Mouse (Mus musculus) olfactory bulb, adult 2 months (tissue): ENCODE data around the gene Gnas. TPM values are rescaled to one million over a fixed set of nuclear protein-coding genes. Genes with fewer than 3 reads are reported as not detected.

ENCODE experiments used
- H3K27ac ChIP-seq: fragments of 200-500 bp; 2 replicates; pipeline ENCODE4 v1.5.1; 2012; ENCODE audit warnings: low read depth, low read length; ENCODE audit not compliant: insufficient read depth
- H3K4me1 ChIP-seq: fragments of 200-500 bp; 2 replicates; pipeline ENCODE4 v1.6.1; 2012; ENCODE audit warnings: low read length; ENCODE audit not compliant: control insufficient read depth, insufficient read depth
- H3K4me3 ChIP-seq: fragments of 200-500 bp; 2 replicates; pipeline ENCODE4 v1.5.1; 2012; ENCODE audit warnings: mild to moderate bottlenecking, low read depth, low read length, moderate library complexity; ENCODE audit not compliant: insufficient read depth
- CTCF ChIP-seq: fragments of 200-500 bp; IDR thresholded peaks from 2 replicates; pipeline ENCODE4 v1.5.1; 2012; ENCODE audit warnings: low read depth, mild to moderate bottlenecking, low read length, moderate library complexity; ENCODE audit not compliant: insufficient read depth
- POLR2A ChIP-seq: fragments of 200-500 bp; IDR thresholded peaks from 2 replicates; pipeline ENCODE4 v1.6.1; 2012; ENCODE audit warnings: mild to moderate bottlenecking, low read depth, low read length, moderate library complexity; ENCODE audit not compliant: insufficient read depth
- WGBS: fragments of 180-500 bp; shearing (Covaris S2); methylation state at CpG from one replicate; pipeline ENCODE4 v1.1.7; 2018; 5-methylcytosine and 5-hydroxymethylcytosine counted together
- polyA plus RNA-seq: library from polyadenylated mRNA; stranded (reverse); fragments of >200 nt; gene quantifications from 2 replicates; pipeline ENCODE4 v1.2.4, GENCODE M21; 2012; ENCODE audit warnings: low replicate concordance; ENCODE audit not compliant: missing spikeins, insufficient read depth, insufficient read length

Gene Gnas
- 195 and 698 TPM in 2 replicates for polyA plus RNA-seq

GRCm38 (mm10) chr2:174284011-174284410, at the start of gene Gnas:
Gnas (plus strand) TSS chr2:174284320.
- Histone ChIP-seq H3K27ac (no peak within 1 kb of the TSS), H3K4me3 (no peak within 1 kb of the TSS), H3K4me1 (peaks cover 6% of the 10 kb centered on the region; the same call in 1 of the 2 replicates)
- TF ChIP-seq CTCF (peak; percentile 68), POLR2A (no peak)
- 54% methylated on average over 19 of the region's 19 CpGs for WGBS

DNA sequence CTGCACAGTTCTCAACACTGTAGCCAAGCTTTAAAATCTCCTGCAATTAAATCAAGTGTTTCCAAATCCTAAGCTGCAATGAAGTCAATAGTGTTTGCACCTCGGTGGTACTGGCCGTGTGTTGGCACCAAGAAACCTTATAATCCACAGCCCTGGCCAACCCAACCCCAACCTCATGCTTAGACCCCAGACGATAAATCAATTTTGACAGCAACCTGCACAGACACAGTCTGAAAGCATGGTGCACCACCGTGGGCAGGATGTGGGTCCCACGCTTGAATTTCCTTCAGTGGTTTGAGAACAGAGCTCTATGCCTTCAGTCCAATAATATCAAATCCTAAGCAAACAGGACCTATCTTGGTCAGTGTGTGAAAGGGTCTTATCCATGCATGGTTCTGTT, 41.7 kb upstream of the Gnas start:
- no peak for TF ChIP-seq POLR2A
- TF ChIP-seq CTCF, result no peak
- Histone ChIP-seq H3K4me1 (no peaks in the 10 kb centered on the region), H3K27ac (no peak overlapping the region), H3K4me3 (no peak overlapping the region)
- WGBS, result 88% methylated on average over 5 of the region's 5 CpGs

- H3K27ac ChIP-seq, result no peak overlapping the region
- no peaks in the 10 kb centered on the region for H3K4me1 ChIP-seq
- no peak for TF ChIP-seq CTCF
- TF ChIP-seq POLR2A, result no peak
- H3K4me3 ChIP-seq, result no peak overlapping the region
Measured at GRCm38 (mm10) chr2:174251963-174252362, 32.2 kb upstream of the Gnas start.

GRCm38 (mm10) chr2:174257312-174257711, 26.8 kb upstream of the Gnas start:
- 42% methylated on average over 2 of the region's 2 CpGs for WGBS
- TF ChIP-seq CTCF (no peak), POLR2A (no peak)
- H3K4me3 ChIP-seq, result no peak overlapping the region
- no peak overlapping the region for H3K27ac ChIP-seq
- H3K4me1 ChIP-seq, result no peaks in the 10 kb centered on the region

GRCm38 (mm10) chr2:174260004-174260403, 24.1 kb upstream of the Gnas start:
- H3K4me3 ChIP-seq, result no peak overlapping the region
- no peak overlapping the region for H3K27ac ChIP-seq
- WGBS, result 40% methylated on average over 3 of the region's 3 CpGs
- no peak for TF ChIP-seq POLR2A
- TF ChIP-seq CTCF, result no peak
- H3K4me1 ChIP-seq, result no peaks in the 10 kb centered on the region

- H3K27ac ChIP-seq, result no peak overlapping the region
- TF ChIP-seq POLR2A (no peak), CTCF (no peak)
- no peaks in the 10 kb centered on the region for H3K4me1 ChIP-seq
- 26% methylated on average over 4 of the region's 4 CpGs for WGBS
- no peak overlapping the region for H3K4me3 ChIP-seq
Measured at GRCm38 (mm10) chr2:174260908-174261800, 23.0 kb upstream of the Gnas start.

DNA sequence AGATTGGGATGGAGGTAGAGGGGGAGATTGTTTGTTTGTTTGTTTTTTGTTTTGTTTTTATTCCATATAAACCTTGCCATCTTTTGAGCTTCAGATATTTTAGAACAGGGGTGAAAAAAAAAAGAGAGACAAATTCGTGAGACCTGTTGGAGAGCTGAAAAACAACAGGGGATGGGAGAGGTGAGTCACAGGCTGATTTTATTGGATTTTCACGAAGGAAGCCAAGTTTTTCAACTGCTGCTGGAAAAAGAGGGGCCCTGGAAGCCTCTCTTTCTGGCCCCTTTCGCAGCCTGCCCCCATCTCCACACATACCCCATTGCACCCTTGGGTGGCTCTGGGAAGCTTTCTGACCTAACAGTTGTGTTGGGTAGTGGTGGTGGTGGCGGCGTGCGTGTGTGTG, 22.3 kb upstream of the Gnas start:
- no peaks in the 10 kb centered on the region for H3K4me1 ChIP-seq
- no peak overlapping the region for H3K27ac ChIP-seq
- H3K4me3 ChIP-seq, result no peak overlapping the region
- TF ChIP-seq POLR2A (no peak), CTCF (no peak)
- WGBS, result 62% methylated on average over 6 of the region's 6 CpGs

DNA sequence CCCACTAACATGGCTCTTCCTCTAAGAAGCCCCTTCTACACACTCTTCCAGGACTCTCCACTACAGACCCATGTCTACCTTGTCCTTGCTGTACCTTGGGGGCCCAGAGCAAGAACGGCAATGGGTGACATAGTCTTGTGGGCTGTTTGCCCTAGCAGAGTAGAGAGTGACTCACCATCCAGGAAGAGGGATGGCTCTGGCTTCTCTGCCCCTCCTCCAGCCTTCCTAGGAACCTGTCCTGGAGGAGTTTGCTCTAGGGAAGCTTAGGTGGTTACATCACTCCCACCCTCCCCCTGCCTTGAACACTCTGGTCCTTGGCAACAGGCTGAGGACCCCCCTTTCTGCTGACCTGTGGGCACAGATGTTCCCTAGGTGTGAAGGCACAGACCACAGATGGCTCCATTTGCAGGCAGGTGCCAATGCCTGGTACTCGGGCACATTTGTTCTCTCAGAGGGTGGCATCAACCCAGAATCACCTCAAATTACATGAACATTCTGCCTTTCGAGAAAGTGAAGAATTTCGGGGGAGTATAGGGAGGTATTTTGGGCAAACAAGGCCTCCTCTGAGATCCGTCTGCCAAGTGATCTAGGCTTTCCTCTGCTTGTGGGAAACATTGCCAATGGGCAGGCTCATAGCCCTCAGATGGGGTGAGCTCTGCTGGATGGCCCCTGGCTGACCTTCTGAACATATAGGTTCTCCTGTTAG, 20.9 kb upstream of the Gnas start:
- TF ChIP-seq POLR2A (no peak), CTCF (no peak)
- H3K27ac ChIP-seq, result no peak overlapping the region
- no peaks in the 10 kb centered on the region for H3K4me1 ChIP-seq
- WGBS, result 78% methylated on average over 5 of the region's 5 CpGs
- H3K4me3 ChIP-seq, result no peak overlapping the region

DNA sequence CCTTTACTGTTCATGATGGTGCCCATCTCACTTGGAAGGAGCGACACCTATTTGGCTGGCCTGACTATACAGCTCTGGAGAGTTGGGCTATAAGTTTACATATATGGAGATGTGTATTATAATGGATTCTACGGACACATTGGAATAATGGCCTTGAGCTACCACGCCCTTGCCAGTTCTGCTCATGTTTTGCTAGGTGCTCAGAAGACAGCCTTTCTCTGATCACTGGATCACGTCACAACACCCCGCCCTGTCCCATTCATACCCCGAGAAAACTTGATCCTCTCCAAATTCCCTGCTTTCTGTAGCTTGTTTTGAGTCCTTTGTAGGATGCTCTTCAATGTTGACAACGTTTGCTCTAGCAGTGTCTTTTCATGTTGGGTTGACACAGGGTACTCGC, 19.9 kb upstream of the Gnas start:
- whole genome bisulfite sequencing, result 86% methylated on average over 8 of the region's 8 CpGs
- TF ChIP-seq POLR2A (no peak), CTCF (no peak)
- no peak overlapping the region for H3K4me3 ChIP-seq
- H3K4me1 ChIP-seq, result no peaks in the 10 kb centered on the region
- H3K27ac ChIP-seq, result no peak overlapping the region

DNA sequence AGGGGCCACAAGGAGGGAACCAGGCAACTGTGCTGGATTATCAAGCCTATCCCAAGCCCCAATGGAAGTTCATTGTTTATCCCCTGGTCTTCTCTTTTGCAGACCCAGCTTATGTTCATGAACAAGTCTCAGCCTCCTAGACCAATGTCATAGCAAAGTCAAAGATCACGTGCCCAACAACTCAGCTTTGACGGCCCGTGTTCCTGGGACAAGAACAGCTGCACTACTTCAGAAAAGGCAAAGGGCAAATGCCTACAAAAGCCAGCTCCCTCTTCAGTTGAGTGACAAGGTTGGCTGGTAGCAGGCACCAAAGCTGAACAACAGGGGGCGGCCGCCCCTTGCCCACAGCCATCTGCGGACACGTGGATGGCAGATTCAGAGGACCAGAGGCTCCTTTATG, 13.7 kb upstream of the Gnas start:
- peaks cover 3% of the 10 kb centered on the region; the same call in 1 of the 2 replicates for H3K4me1 ChIP-seq
- TF ChIP-seq POLR2A, result no peak
- no peak for TF ChIP-seq CTCF
- 94% methylated on average over 7 of the region's 7 CpGs for WGBS

More for the DNA sequence above, 13.7 kb upstream of the Gnas start:
- no peak overlapping the region for H3K27ac ChIP-seq
- no peak overlapping the region for H3K4me3 ChIP-seq
